Mouse (Mus musculus) inflammation-experienced regulatory T-cells (primary cell): Measurements from ENCODE around the gene Thra. TPM values are rescaled to one million over a fixed set of nuclear protein-coding genes. Genes with fewer than 3 reads are reported as not detected.

ENCODE experiments used
- polyA plus RNA-seq, 2 experiments: library from polyadenylated mRNA; unstranded; fragments of 100-300 nt; shearing (Covaris generic); gene quantifications; one replicate each; pipeline ENCODE4 v1.2.1; 2017

The Thra gene
- polyA plus RNA-seq: 1 to 10 TPM; 7.2 to 7.7 TPM

DNA sequence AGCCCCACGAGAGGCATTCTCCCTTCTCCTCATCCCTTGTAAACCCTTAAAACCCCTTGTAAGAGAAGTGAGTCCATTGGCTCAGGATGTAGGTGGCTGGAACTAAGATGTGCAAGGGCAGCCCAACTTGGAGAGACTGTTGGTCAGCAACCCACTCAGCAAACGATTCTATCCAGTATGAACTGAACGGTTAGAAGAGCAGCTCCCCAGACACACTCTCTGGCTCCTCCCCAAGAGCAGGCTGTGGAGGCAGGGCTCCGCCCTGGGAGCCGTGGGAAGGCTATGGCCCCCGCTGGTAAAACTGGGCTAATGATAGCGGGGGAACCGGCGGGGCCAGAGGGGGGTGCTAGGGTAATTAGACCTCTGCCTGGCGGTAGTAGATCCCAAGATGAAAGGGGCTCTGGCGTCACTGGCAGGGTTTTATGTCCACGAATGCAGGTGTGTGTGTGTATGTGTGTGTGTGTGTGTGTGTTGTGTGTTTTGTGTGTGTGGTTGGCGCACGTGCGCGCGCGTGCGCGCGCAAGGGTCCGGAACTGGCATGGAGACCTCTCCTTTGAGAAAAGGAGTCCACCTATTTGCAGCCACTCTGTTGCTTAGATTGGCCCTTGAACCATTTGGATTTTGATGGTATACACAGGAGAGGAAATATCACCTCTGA, at the start of gene Thra:
Gene Thra (plus strand): TSS at position 246 of the 658 bp plus-strand sequence.

DNA sequence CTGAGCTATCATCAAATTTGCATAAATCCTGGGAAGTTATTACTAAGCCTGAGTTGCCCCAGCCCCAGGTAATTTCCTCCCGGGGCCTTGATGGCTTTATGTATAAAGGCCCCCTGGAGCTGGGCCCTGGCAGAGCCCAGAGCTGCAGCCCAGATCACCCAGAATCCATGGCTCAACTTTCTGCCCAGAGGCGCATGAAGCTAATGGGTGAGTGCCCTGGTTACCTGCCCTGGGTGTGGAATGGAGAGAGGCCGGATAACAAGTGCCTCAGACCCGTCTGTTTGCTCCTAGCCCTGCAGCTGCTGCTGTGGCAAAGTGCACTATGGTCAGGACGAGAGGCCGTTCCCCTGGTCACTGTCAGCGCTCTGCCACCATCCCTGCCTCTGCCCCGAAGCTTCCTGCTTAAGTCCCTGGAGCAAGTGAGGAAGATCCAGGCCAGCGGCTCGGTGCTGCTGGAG, 39.2 kb upstream of the Thra start, which contains the start of gene Csf3:
Gene Csf3 (plus strand): TSS at position 51 of the 458 bp plus-strand sequence.

DNA sequence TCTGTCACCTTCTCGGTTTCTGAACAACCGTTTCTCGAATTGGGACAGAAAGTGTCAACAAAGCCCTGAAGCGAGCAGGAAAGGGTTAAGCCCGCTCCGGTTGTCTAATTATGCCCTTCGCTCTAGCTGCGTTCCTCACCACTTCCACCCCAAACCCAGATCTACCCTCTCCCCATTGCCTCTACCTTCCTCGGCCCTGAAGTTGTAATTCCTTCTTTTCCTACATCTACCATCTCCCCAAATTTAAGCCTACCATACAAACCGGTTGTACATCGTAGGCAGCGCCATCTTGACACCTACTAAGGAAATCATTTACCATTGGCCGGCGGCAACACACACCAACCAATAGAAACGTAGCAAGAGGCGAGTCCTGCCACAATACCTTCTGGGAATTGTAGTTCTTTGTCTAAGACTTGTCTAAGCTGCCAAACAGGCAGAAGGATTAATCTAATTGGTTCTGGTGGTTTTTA, 11.3 kb upstream of the Thra start, which contains the start of gene Med24:
Gene Med24 (minus strand): TSS at position 317 of the 470 bp plus-strand sequence.

DNA sequence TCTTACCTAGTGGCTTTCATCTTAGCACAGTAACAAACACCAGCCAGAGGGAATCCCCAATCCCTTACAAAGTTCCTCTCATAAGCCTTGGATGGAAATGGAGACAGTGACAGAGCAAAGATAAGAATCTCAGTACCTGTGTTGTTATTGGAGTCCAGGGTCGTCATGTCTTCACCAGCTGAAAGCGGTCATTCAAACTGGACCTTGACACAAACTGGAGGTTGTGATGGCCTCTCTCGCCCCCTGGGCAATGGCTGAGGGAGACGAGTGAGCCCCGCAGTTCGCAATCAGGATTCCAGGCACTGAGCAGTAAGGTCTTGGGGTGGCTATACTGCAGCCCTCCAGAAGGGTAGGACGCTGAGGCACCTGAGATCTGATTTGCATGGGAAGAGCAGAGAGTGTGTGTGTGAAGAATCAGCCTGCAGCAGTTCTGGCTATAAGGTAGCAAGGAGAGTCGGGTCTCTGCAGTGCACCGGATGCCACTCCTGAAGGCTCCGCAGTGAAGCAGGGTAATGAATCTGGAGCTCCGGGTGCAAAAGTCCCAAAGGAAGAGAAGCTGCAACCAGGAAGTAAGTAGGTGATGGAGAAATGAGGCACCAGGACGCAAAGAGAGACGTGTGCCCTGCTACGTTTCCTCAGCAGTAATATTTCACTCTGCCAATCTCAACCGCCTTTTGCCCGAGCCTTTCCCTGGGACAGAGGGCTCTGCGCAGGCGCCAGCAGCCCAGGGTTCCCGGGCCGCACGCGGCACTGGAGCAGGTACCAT, 34.3 kb downstream of the Thra start, which contains the start of gene Nr1d1:
Gene Nr1d1 (minus strand): TSS at position 752 of the 766 bp plus-strand sequence.

DNA sequence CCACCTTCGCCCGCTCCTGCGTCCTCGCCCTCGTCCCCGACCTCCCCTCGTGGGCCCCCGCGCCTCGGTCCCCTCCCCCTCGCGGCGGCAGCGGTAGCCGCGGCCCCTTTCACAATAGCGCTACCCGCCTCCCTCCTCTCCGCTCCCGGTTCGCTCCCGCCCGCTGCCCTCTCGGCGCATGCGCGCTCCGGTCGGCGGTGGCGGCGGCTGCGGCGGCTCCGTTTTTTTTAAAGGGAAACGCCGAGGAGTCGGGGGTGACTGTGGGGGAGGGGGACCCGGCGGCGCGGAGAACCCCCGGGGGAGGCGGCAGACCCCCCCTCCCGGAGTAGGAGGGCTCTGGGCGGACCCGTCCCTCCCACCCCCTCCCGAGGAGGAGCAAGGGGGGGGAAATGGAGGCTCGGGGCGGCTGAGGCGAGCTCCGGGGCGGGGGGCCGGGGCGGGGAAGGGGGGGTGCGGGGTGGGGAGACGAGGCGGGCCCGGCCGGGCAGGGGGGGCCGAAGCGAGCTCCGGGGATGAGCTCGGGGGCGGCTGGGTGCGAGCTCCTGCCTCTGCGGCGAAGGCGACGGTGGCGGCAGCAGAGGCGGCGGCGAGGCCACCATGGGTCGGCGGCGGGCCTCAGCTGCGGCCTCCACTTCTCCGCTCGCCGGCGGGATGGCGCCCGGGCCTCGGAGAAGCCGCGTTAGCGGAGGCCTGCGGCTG, 54.7 kb downstream of the Thra start, which contains the start of gene Msl1:
Gene Msl1 (plus strand): TSS at position 502 of the 699 bp plus-strand sequence.

DNA sequence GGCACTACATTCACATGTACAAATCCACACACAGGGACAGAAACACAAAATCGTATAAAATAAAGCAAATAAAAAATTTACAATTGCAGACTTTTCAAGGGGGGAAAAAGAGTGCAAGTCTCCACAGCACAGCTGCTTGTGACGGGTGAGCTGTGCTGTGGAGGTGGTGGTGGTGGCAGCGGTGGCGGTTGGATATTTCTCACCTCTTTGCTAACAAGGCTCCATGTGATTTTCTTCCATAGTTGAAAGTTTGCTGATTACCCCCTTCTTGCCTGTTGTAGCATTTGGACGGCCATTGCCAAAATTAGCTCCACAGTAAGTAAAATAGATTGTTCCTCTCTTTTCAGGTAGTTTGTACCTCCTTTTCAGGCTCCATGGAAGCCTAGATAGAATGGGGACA, 64.2 kb downstream of the Thra start, which contains the start of gene Casc3:
Gene Casc3 (plus strand): TSS at position 301 of the 400 bp plus-strand sequence.

Other genes with a start within 250 kb of the Thra start
- gene Ikzf3, start 194.6 kb upstream of the Thra start, polyA plus RNA-seq: 10 to 100 TPM; 40.9 to 85.7 TPM
- 1 to 10 TPM; 3.0 to 3.7 TPM for gene Zpbp2, start 189.5 kb upstream of the Thra start, polyA plus RNA-seq
- gene Ormdl3, start 153.3 kb upstream of the Thra start, polyA plus RNA-seq: 10 to 100 TPM; 62.2 to 78.9 TPM
- under 1 TPM in 1 of 2 experiments, not detected in 1; 0.23 TPM for gene Lrrc3c, start 142.3 kb upstream of the Thra start, polyA plus RNA-seq
- gene Gm12355, start 115.0 kb upstream of the Thra start, polyA plus RNA-seq: 1 to 10 TPM; 2.4 to 8.5 TPM
- not detected for gene Gsdma3, start 114.3 kb upstream of the Thra start, polyA plus RNA-seq
- 1 to 10 TPM in 1 of 2 experiments, under 1 TPM in 1; 0.11 to 2.6 TPM for gene Gsdma2, start 93.9 kb upstream of the Thra start, polyA plus RNA-seq
- gene Gsdma, start 76.3 kb upstream of the Thra start, polyA plus RNA-seq: 1 to 10 TPM in 1 of 2 experiments, under 1 TPM in 1; 0.06 to 1.4 TPM
- gene Psmd3, start 58.1 kb upstream of the Thra start, polyA plus RNA-seq: 100 to 1,000 TPM; 126 to 133 TPM
- not detected for gene Csf3, start 39.4 kb upstream of the Thra start, polyA plus RNA-seq
- 10 to 100 TPM; 47.7 to 56.0 TPM for gene Med24, start 11.2 kb upstream of the Thra start, polyA plus RNA-seq
- 10 to 100 TPM in 1 of 2 experiments, 1 to 10 TPM in 1; 8.1 to 10.2 TPM for gene Nr1d1, start 34.7 kb downstream of the Thra start, polyA plus RNA-seq
- gene Msl1, start 54.9 kb downstream of the Thra start, polyA plus RNA-seq: 10 to 100 TPM; 24.2 to 25.3 TPM
- gene Casc3, start 64.3 kb downstream of the Thra start, polyA plus RNA-seq: 10 to 100 TPM; 72.0 to 82.4 TPM
- gene Rapgefl1, start 96.1 kb downstream of the Thra start, polyA plus RNA-seq: under 1 TPM; 0.60 to 0.95 TPM
- 1 to 10 TPM; 3.0 to 3.8 TPM for gene Wipf2, start 123.0 kb downstream of the Thra start, polyA plus RNA-seq
- 1 to 10 TPM; 1.2 to 3.4 TPM for gene Cdc6, start 167.2 kb downstream of the Thra start, polyA plus RNA-seq
- 10 to 100 TPM; 52.7 to 57.6 TPM for gene Rara, start 187.2 kb downstream of the Thra start, polyA plus RNA-seq
- gene Gjd3, start 242.4 kb downstream of the Thra start, polyA plus RNA-seq: 1 to 10 TPM; 1.0 to 1.3 TPM